Mouse (Mus musculus) layer of hippocampus, postnatal 25 days (tissue): Measurements from ENCODE around the gene Serpina1d. TPM values are rescaled to one million over a fixed set of nuclear protein-coding genes. Genes with fewer than 3 reads are reported as not detected.
"Not testable (repeated sequence)": the region's sequence is repeated elsewhere in the genome, so short reads cannot be mapped to it uniquely, and the experiment has no call there.

Experiments used
- DNase-seq, 2 experiments: peaks; one replicate each; pipeline ENCODE4 v3.0.0; 2022; ENCODE audit warnings: mixed read lengths in 2 of 2, low spot score in 1 of 2; ENCODE audit errors: extremely low spot score in 1 of 2
- total RNA-seq, 2 experiments: library from RNA; stranded (reverse); gene quantifications; 2 replicates each; pipeline ENCODE4 v1.2.3; 2021

Serpina1d gene
- not detected for total RNA-seq

DNA sequence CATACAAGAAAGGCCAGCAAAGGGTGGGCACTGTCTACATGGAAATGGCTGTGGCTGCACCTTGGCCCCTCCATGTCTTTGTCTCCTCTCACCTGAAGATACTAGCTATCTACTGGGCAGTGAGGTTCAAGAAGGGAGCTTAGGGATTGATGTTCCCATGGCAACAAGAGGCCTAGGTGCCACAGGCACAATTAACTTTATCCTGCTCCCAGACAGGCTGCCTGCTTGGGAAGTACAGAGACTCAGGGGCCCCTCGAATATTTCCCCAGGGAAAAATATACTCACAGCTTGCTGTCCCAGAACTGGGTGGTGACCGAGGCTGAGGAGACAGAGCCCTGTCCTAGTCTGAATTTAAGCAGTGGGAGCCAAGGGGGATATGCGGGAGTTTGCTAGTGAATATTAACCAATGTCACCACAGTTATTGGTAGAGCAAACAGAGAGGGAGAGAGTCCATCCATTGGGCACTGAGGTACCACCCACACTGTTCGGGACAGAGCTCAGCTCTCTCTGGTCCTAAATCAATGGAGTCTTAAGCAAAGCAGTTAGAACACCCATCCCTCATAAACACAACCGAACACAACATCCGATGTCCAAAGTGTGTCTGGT is at the start of gene Serpina1d:
Gene Serpina1d (minus strand): TSS at position 347 of the 606 bp plus-strand sequence.
- not testable (repeated sequence) for DNase-seq

DNA sequence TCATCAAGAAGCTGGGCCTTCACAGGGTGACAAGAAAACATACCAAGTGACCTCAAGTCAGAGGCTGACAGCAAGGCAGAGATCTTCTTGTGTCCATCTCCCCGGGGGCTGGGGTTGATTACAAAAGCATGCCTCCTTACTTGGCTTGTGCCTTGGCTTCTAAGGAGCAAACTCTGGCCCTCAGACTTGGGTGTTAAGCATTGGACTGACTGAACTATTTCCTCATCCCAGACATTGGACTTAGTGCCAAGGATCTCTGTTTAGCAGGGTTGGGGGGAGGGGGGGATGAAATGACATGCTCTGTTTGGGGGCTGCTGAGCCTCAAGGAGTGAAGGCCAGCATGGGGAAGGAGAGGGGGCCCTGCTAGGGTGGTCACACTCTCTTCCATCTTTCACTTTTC is 2.8 kb downstream of the Serpina1d start:
- DNase-seq: not testable (repeated sequence)

DNA sequence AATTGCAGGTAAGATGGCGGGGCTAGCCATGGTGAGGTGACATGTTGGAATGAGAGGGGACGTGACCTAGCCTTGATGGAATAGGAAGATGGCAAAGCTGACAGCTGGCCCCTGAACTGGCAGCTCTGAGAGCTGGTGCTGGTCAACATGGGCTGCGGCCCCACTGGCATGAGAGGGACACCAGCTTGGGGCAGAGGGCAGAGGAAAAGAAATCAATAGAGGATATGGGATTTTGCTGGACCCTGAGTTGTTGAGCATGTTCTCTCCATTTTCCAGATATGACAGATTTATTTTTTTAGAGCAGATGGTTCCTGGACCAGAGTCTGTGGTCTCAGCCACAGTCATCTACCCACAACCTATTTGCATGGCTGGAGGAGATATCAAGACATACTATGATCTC is 10.3 kb downstream of the Serpina1d start:
- DNase-seq: not testable (repeated sequence)

DNA sequence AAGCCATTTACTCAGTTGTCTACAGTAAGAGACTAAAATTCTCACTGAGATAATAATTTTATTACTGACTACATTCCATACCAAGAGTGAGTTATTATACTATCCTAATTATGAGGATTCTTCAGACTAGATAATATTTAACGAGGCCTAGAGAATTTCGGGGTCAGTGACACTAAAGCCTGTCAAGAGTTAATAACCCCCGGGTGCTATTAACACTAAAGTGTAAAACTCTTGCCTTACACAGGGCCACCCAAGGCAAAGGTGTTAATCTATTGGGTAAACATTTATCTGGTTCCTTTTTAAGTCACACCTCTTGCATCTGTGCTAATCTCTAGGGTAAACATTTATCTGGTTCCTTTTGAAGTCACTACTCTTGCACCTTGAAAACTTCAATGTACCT is 13.1 kb downstream of the Serpina1d start:
- DNase-seq: not testable (repeated sequence)

DNA sequence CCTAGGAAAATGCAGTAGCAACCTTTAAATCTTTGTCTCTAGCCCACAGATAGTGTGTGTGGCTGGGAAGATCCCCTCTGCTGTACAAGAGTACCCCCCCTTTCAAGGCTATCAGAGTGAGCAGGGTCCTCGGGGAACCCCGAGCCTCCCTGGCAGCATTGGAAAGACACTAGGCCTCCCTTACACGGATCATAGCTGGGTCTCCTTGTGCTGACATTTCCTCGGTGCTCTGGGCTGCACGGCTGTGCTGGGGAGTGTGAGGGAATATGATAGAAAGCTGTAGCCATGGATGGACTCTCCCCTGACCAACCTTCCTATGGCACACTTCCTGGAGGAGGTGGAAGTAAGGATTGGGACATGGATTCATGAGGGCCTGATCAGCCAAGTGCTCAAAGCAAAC is 27.4 kb downstream of the Serpina1d start:
- not testable (repeated sequence) for DNase-seq

DNA sequence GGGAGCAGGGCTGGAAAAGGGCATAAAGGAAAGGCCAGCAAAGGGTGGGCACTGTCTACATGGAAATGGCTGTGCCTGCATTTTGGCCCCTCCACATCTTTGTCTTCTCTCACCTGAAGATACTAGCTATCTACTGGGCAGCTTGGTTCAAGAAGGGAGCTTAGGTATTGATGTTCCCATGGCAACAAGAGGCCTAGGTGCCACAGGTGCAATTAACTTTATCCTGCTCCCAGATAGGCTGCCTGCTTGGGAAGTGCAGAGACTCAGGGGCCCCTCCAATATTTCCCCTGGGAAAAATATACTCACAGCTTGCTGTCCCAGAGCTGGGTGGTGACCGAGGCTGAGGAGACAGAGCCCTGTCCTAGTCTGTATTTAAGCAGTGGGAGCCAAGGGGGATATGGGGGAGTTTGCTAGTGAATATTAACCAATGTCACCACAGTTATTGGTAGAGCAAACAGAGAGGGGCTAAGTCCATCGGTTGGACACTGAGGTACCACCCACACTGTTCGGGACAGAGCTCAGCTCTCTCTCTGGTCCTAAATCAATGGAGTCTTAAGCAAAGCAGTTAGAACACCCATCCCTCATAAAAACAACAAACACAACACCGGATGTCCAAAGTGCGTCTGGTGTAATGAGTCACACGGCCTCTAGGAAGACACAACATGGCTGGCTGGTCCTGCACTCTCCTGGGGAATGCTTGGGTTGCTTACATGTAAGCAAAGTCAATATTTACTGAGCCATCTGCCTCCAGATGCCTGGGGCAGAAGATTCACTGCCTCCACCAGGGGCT is 35.4 kb downstream of the Serpina1d start:
- DNase-seq: not testable (repeated sequence)

DNA sequence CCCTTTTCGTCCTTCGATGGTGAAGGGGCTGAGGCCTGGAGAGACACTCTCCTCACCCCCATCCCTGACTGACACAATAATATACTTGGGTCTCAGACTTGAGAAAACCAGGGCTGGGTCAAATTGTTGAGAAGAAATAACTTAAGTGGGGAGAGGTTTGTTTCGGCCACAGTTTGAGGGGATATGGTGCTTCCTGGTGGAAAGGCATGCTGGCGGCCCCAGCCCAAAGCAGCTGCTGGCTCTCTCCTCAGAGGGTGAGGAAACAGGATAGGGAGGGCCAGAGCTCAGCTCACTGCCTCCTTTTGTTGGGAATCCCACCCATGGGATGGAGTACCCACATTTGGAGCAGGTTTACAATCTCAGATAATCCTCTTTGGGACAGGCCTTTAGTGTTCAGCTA is 37.8 kb downstream of the Serpina1d start:
- DNase-seq: not testable (repeated sequence)

DNA sequence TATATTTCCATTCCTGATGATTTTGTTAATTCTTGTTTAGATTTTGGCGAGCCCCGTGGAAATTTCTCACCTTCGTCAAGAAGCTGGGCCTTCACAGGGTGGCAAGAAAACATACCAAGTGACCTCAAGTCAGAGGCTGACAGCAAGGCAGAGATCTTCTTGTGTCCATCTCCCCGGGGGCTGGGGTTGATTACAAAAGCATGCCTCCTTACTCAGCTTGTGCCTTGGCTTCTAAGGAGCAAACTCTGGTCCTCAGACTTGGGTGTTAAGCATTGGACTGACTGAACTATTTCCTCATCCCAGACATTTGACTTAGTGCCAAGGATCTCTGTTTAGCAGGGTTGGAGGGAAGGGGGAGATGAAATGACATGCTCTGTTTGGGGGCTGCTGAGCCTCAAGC is 38.3 kb downstream of the Serpina1d start:
- DNase-seq: not testable (repeated sequence)

Other genes with a start within 250 kb of the Serpina1d start
- 10 to 100 TPM; 43.6 to 47.9 TPM for gene Ppp4r4, start 241.3 kb downstream of the Serpina1d start, total RNA-seq
- not detected for gene Serpina10, start 142.1 kb downstream of the Serpina1d start, total RNA-seq
- gene Serpina6, start 116.4 kb downstream of the Serpina1d start, total RNA-seq: not detected
- not detected for gene Serpina16, start 97.5 kb downstream of the Serpina1d start, total RNA-seq
- gene Serpina1f, start 78.1 kb downstream of the Serpina1d start, total RNA-seq: not detected
- not detected for gene Serpina1b, start 56.8 kb upstream of the Serpina1d start, total RNA-seq
- gene Serpina1a, start 90.0 kb upstream of the Serpina1d start, total RNA-seq: not detected
- not detected for gene Serpina1c, start 131.3 kb upstream of the Serpina1d start, total RNA-seq
- gene Serpina1e, start 185.4 kb upstream of the Serpina1d start, total RNA-seq: not detected
- not detected for gene Serpina11, start 216.4 kb upstream of the Serpina1d start, total RNA-seq
- gene Serpina9, start 240.2 kb upstream of the Serpina1d start, total RNA-seq: under 1 TPM; 0.17 to 0.23 TPM